ENCODE assay signal across 8 mouse cellular contexts in the genomic region with DNA sequence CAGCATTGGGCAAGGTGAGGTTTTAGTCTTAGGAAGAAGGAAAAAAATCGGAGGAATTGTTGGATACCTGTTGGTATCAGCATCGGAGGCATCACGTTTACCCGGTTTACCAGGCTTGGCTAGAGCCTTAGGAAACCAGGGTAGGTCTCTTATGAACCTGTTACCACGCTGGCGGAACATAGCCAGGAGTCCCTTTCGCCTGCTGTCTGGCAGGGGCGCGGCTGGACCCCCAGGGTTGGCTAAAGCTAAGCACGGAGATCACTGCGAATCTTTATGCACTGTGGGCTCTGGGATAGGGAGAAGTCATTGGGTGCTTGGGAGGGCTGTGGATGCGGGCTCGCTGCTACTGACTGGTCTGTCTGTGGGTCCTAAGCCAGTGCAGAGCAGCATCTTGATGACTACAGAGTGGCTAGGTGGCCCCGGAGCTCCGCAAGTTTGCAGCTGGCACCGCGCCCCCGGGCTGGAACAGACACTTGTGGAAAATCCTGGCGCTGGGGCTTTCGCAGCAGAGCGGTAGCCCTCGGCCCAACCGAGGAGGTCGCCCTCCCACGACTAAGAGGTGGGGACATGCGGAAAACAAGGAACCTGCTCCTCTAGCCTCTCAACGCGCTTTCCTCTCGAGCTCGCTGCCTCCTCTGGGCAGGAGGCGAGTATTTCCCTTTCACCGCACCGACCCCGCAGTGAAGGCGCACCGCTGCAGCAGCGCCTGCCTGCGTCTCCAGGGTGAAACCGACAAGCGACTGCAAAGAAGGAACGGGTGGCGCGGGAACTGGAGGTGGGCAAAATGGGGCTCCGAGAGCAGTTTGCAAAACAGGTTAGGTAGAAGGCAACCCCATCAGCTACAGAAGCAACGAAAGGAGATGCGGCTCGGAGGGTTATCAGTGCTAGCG. TPM values are rescaled to one million over a fixed set of nuclear protein-coding genes. Genes with fewer than 3 reads are reported as not detected.
DNase-seq lines count a peak whose midpoint lies in the region; ATAC-seq and TF ChIP-seq lines count a peak whose summit lies in the region.

No protein-coding gene starts in this region.

- 0 out of 2 replicates have a peak, but pooled peaks cover 3% of the 10 kb centered on the region for H3K27me3 ChIP-seq in forebrain, embryonic 13.5 days
- H3K27me3 ChIP-seq in intestine, embryonic 15.5 days (replicated peaks) = peaks cover 32% of the 10 kb centered on the region
- peaks cover 67% of the 10 kb centered on the region for H3K27me3 ChIP-seq in midbrain, embryonic 10.5 days (ENCODE audit: low read depth, poor library complexity, severe bottlenecking)
- peaks cover 32% of the 10 kb centered on the region for H3K27me3 ChIP-seq in stomach, embryonic 16.5 days (ENCODE audit: control insufficient read depth, insufficient read depth, low read length)

- no peak overlapping the region for H3K27ac ChIP-seq in gastrocnemius, adult 2 months
- peak overlapping the region; percentile 74 for H3K27ac ChIP-seq in forebrain, embryonic 13.5 days
- H3K27ac ChIP-seq in intestine, embryonic 15.5 days = no peak overlapping the region
- H3K27ac ChIP-seq in midbrain, embryonic 10.5 days (replicated peaks) = peak overlapping the region; percentile 85
- H3K27ac ChIP-seq in stomach, embryonic 16.5 days (ENCODE audit: low read length) = no peak overlapping the region

- ATAC-seq in cerebellum, adult (ENCODE audit: insufficient number of reproducible peaks, low FRiP score, low TSS enrichment) = peak; percentile 46
- ATAC-seq in forebrain, embryonic 13.5 days = peak; percentile 28
- ATAC-seq in intestine, embryonic 15.5 days = no peak
- no peak for ATAC-seq in stomach, embryonic 16.5 days (ENCODE audit: insufficient read depth, low FRiP score)

- H3K9ac ChIP-seq in forebrain, embryonic 13.5 days = peak overlapping the region; percentile 75
- H3K9ac ChIP-seq in intestine, embryonic 15.5 days = no peak overlapping the region
- H3K9ac ChIP-seq in stomach, embryonic 16.5 days (ENCODE audit: low read length) = peak overlapping the region; percentile 26; the same call in 1 of the 2 replicates

- no peaks in the 10 kb centered on the region for H3K9me3 ChIP-seq in forebrain, embryonic 13.5 days (replicated peaks)
- no peaks in the 10 kb centered on the region for H3K9me3 ChIP-seq in intestine, embryonic 15.5 days
- no peaks in the 10 kb centered on the region for H3K9me3 ChIP-seq in midbrain, embryonic 10.5 days (replicated peaks)
- no peaks in the 10 kb centered on the region for H3K9me3 ChIP-seq in stomach, embryonic 16.5 days (replicated peaks; ENCODE audit: control insufficient read depth, low read length)

- no peak for DNase-seq in gastrocnemius, adult 2 months
- DNase-seq in gastrocnemius, adult 18-20 months (ENCODE audit: low spot score) = no peak
- DNase-seq in midbrain, embryonic 10.5 days (ENCODE audit: low spot score) = peak; percentile 67
- no peak for DNase-seq in spleen, postnatal 4 days (ENCODE audit: low spot score in 2 of 2)

- H3K4me2 ChIP-seq in forebrain, embryonic 13.5 days = peak overlapping the region; percentile 95
- peak overlapping the region; percentile 82 for H3K4me2 ChIP-seq in intestine, embryonic 15.5 days (replicated peaks)
- peak overlapping the region; percentile 74 for H3K4me2 ChIP-seq in stomach, embryonic 16.5 days (ENCODE audit: low read depth, low read length)

- intact Hi-C loops in gastrocnemius, adult 2 months (cut with DNase I) = no loop called here

- peak overlapping the region; percentile 11 for H3K4me3 ChIP-seq in gastrocnemius, adult 2 months
- H3K4me3 ChIP-seq in forebrain, embryonic 13.5 days = peak overlapping the region; percentile 68
- peak overlapping the region; percentile 38 for H3K4me3 ChIP-seq in intestine, embryonic 15.5 days (replicated peaks)
- H3K4me3 ChIP-seq in midbrain, embryonic 10.5 days = peak overlapping the region; percentile 76
- peak overlapping the region; percentile 50 for H3K4me3 ChIP-seq in stomach, embryonic 16.5 days (replicated peaks; ENCODE audit: low read length)

- H3K36me3 ChIP-seq in forebrain, embryonic 13.5 days (ENCODE audit: poor library complexity, severe bottlenecking) = no peaks in the 10 kb centered on the region
- no peaks in the 10 kb centered on the region for H3K36me3 ChIP-seq in intestine, embryonic 15.5 days
- no peaks in the 10 kb centered on the region for H3K36me3 ChIP-seq in midbrain, embryonic 10.5 days
- no peaks in the 10 kb centered on the region for H3K36me3 ChIP-seq in stomach, embryonic 16.5 days (ENCODE audit: control insufficient read depth, insufficient read depth, low read length)

- under 1% methylated on average over 48 of the region's 48 CpGs for WGBS in forebrain, embryonic 13.5 days
- 1% methylated on average over 48 of the region's 48 CpGs for WGBS in intestine, embryonic 15.5 days
- under 1% methylated on average over 48 of the region's 48 CpGs for WGBS in midbrain, embryonic 10.5 days
- under 1% methylated on average over 48 of the region's 48 CpGs for WGBS in stomach, embryonic 16.5 days

- no peak for TF ChIP-seq CTCF in gastrocnemius, adult 2 months (IDR thresholded peaks at IDR 0.05)

- peaks cover 26% of the 10 kb centered on the region for H3K4me1 ChIP-seq in forebrain, embryonic 13.5 days
- peaks cover 17% of the 10 kb centered on the region for H3K4me1 ChIP-seq in intestine, embryonic 15.5 days (replicated peaks)
- H3K4me1 ChIP-seq in midbrain, embryonic 10.5 days = peaks cover 48% of the 10 kb centered on the region
- H3K4me1 ChIP-seq in stomach, embryonic 16.5 days (ENCODE audit: control insufficient read depth, insufficient read depth, low read length) = peaks cover 6% of the 10 kb centered on the region; the same call in 1 of the 2 replicates

RNA-seq across cellular contexts. Expression of a gene that starts 0.9 kb away (rescaled TPM):
- total RNA-seq in gastrocnemius, adult 2 months (2021) = not detected
- total RNA-seq in gastrocnemius, adult 18-20 months (2021) = not detected
- polyA plus RNA-seq in forebrain, embryonic 13.5 days (2015; fragmentation: Nextera tagmentation; extraction: Ambion mirVana) = 22.4 and 26.0 TPM in 2 replicates
- 1.1 and 1.3 TPM in 2 replicates for polyA plus RNA-seq in intestine, embryonic 15.5 days (2015; fragmentation: Nextera tagmentation; extraction: Ambion mirVana)
- polyA plus RNA-seq in midbrain, embryonic 10.5 days (2016; fragmentation: Nextera tagmentation; extraction: Ambion mirVana) = 8.7 and 12.9 TPM in 2 replicates
- 1.4 and 1.6 TPM in 2 replicates for polyA plus RNA-seq in stomach, embryonic 16.5 days (2015; fragmentation: Nextera tagmentation; extraction: Ambion mirVana)

Comparison
In these comparisons a context has a peak if more than half of its experiments do, and no peak if none do; other contexts are left out.
1. H3K27ac ChIP-seq: peak in forebrain, embryonic 13.5 days (single experiment) and midbrain, embryonic 10.5 days (single experiment); none in gastrocnemius, adult 2 months (single experiment), intestine, embryonic 15.5 days (single experiment) and stomach, embryonic 16.5 days (single experiment).
2. H3K4me3 ChIP-seq: peak in every context shown above with its lines; median percentile 76 in midbrain, embryonic 10.5 days; 68 in forebrain, embryonic 13.5 days; 50 in stomach, embryonic 16.5 days; 38 in intestine, embryonic 15.5 days; 11 in gastrocnemius, adult 2 months.
3. ATAC-seq: peak in cerebellum, adult (single experiment) and forebrain, embryonic 13.5 days (single experiment); none in intestine, embryonic 15.5 days (single experiment) and stomach, embryonic 16.5 days (single experiment).
4. Peak in every context shown above with its lines, with median percentiles within 50 percentile points of each other: H3K4me2 ChIP-seq.